Mouse (Mus musculus) retina, adult 2 months (tissue): ENCODE data around the gene Gjb6.
A peak's percentile ranks its signal among the peaks of the same experiment; 100 is the strongest.

Source experiments
- DNase-seq: peaks from one replicate; pipeline ENCODE4 v3.0.0-alpha.2; 2012; ENCODE audit warnings: low read depth, low spot score

The Gjb6 gene

GRCm38 (mm10) chr14:57133161-57133661 lies at the start of gene Gjb6:
Gene Gjb6, minus strand, starts transcription at chr14:57133611.
- no peak for DNase-seq

- no peak for DNase-seq
Observed at GRCm38 (mm10) chr14:57165493-57165892, 32.1 kb upstream of the Gjb6 start.

GRCm38 (mm10) chr14:57161833-57162232 lies 28.4 kb upstream of the Gjb6 start:
- DNase-seq = no peak

GRCm38 (mm10) chr14:57161201-57161600 lies 27.8 kb upstream of the Gjb6 start:
- DNase-seq = no peak

GRCm38 (mm10) chr14:57154916-57155315 lies 21.5 kb upstream of the Gjb6 start:
- no peak for DNase-seq

GRCm38 (mm10) chr14:57145741-57146140 lies 12.3 kb upstream of the Gjb6 start:
- DNase-seq = no peak

GRCm38 (mm10) chr14:57135265-57135664 lies 1.9 kb upstream of the Gjb6 start:
- no peak for DNase-seq

- DNase-seq = no peak
Observed at GRCm38 (mm10) chr14:57127383-57127782, 6.0 kb downstream of the Gjb6 start.

GRCm38 (mm10) chr14:57122295-57122694 lies 11.1 kb downstream of the Gjb6 start:
- DNase-seq = no peak

- DNase-seq = no peak
Observed at GRCm38 (mm10) chr14:57115823-57116544, 17.4 kb downstream of the Gjb6 start, which contains the start of gene Gm4491. Gene Gm4491, minus strand, starts transcription at chr14:57115883.

- DNase-seq = peak; percentile 51
Observed at GRCm38 (mm10) chr14:57109194-57109593, 24.2 kb downstream of the Gjb6 start.

GRCm38 (mm10) chr14:57107916-57108315 lies 25.5 kb downstream of the Gjb6 start:
- DNase-seq = no peak

GRCm38 (mm10) chr14:57107091-57107490 lies 26.3 kb downstream of the Gjb6 start:
- DNase-seq = no peak

GRCm38 (mm10) chr14:57105721-57106120 lies 27.7 kb downstream of the Gjb6 start:
- DNase-seq = no peak

- no peak for DNase-seq
Observed at GRCm38 (mm10) chr14:57105111-57105510, 28.3 kb downstream of the Gjb6 start.

- DNase-seq = no peak
Observed at GRCm38 (mm10) chr14:57104106-57105023, 29.0 kb downstream of the Gjb6 start, which contains the start of gene Gjb2. Gene Gjb2, minus strand, starts transcription at chr14:57104702.

- no peak for DNase-seq
Observed at GRCm38 (mm10) chr14:57103711-57104105, 29.7 kb downstream of the Gjb6 start.

GRCm38 (mm10) chr14:57103121-57103520 lies 30.3 kb downstream of the Gjb6 start:
- DNase-seq = no peak

- no peak for DNase-seq
Observed at GRCm38 (mm10) chr14:57101623-57102022, 31.8 kb downstream of the Gjb6 start.

- DNase-seq = no peak
Observed at GRCm38 (mm10) chr14:57095855-57096254, 37.6 kb downstream of the Gjb6 start.

GRCm38 (mm10) chr14:57093029-57093428 lies 40.4 kb downstream of the Gjb6 start:
- DNase-seq = peak; percentile 41

GRCm38 (mm10) chr14:57090001-57090400 lies 43.4 kb downstream of the Gjb6 start:
- DNase-seq = no peak
